Mouse (Mus musculus) spleen, postnatal 36 days (tissue): ENCODE results near the gene Arhgap17.
A peak's percentile ranks its signal among the peaks of the same experiment; 100 is the strongest.

Experiments
- DNase-seq, 2 experiments: peaks; one replicate each; pipeline ENCODE4 v3.0.0; 2022; ENCODE audit warnings: low spot score in 2 of 2, mixed read lengths in 1 of 2

The Arhgap17 gene

DNA sequence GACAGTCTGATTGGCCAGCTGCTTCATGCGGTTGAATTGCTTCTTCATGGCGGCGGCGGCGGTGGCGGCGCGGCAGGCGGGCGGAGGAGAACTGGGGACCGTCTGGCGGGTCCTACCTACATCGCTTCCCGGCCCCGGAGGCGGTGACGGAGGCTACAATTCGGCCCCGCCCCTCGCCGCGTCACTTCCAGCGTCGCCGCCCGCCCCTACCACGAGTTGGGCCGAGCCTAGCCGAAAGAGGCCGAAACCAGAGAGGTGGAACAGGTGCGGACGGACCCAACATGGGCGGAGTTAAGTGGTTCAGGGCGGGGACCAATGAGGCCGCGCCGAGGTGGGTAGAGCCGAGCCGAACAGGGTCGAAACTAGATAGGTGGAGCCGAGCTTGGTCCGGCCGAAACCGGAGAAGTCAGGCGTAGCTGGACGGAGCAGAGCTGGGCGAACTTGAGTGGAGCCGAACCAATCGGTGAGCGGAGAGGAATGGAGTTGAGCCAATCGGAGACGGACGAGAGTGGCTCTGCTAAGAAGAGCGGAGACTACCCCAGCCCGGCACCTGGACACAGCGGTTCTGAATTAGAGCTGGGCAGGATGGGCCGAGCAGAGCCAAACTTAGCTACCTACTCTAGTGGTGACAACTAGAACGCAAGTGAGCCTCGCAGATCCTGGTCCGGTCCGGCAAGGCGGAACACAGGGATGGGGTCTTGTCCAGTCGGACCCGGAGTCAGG lies at the start of gene Arhgap17, which contains the start of gene Lcmt1:
Gene Arhgap17 (minus strand): TSS at position 157 of the 723 bp plus-strand sequence.
Gene Lcmt1 (plus strand): TSS at position 26 of the 723 bp plus-strand sequence.
- DNase-seq: peak; percentile 96 to 97

GRCm38 (mm10) chr7:123417661-123418060 lies 47.9 kb upstream of the Arhgap17 start:
- no peak for DNase-seq

DNA sequence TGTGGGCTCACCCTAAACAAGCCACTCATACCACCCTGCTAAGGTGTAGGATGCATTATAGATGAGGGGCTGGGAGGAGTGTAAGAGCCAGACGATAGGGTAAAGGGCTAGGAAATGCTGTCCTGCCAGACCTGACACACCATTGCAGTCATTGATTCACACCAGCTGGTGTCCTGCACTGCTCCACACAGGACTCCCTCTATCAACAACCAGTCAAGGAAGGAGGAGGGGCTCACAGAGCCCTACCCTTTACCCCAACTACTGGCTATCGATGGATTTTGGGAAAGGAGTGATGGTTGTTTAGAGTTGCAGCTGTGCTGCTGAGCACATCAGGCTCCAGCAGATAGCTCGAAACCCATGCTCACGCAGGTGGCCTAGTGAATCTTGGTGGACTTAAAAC lies 47.1 kb upstream of the Arhgap17 start:
- DNase-seq: no peak

- DNase-seq: no peak
These were observed 42.4 kb upstream of the Arhgap17 start for GRCm38 (mm10) chr7:123412143-123412542.

GRCm38 (mm10) chr7:123411109-123411508 lies 41.4 kb upstream of the Arhgap17 start:
- no peak for DNase-seq

DNA sequence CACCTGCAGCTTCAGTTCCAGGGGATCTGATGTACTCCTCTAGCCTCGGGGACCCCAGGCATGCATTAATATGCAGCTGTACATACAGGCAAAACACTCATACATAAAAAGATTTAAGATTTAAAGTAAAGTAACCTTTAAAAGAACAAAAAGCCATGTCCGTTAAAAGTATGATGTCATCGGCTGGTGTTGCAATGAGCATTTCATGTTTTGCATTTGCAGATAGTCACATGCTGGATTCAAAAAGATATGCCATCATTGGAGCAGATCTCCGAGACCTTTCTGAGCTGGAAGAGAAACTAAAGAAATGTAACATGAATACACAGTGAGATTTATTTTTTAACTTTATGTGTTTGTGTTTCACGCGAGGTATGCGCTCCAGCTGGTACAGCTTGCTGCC lies 40.8 kb upstream of the Arhgap17 start:
- DNase-seq: no peak

DNA sequence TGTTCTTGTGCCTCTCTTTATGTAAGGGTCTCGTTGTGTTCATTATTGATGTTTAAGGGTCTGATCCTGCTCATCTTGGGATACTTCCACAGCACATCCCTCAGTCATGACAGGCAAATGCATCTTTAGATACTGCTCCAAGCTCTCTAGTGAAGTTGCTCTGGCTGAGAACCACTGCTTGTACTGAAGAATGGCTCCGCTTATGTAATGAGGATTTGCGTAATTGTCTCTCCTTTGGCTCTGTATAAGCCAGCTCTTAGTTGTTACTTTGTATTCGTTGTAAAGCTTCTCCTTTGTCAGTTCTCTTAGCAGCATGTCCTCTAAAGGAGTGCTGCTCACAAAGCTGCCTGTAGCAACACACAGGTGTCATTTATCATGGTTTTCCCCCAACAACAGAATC lies 37.3 kb upstream of the Arhgap17 start:
- DNase-seq: no peak

DNA sequence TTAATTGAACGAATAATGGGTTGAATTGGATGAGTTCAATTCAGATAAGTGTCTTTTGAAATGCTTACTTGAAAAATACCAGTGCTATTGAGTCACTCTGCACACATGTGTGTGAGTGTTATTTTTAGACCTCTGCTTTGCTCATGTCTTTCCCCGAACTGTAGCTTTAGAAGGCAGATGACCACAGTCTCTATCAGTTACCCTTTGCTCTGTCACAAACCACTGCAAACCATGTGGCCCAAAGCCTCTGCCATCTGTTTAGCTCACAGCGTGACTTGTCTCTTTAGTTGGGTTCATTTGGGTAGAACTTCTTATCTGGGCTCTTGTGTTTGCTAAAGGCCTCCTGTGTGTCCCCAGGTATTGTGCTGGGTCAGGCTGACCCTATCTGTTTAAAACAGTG lies 35.9 kb upstream of the Arhgap17 start:
- no peak for DNase-seq

GRCm38 (mm10) chr7:123404198-123404597 lies 34.5 kb upstream of the Arhgap17 start:
- DNase-seq: no peak

- DNase-seq: no peak
These were observed 31.4 kb upstream of the Arhgap17 start for GRCm38 (mm10) chr7:123401121-123401520.

DNA sequence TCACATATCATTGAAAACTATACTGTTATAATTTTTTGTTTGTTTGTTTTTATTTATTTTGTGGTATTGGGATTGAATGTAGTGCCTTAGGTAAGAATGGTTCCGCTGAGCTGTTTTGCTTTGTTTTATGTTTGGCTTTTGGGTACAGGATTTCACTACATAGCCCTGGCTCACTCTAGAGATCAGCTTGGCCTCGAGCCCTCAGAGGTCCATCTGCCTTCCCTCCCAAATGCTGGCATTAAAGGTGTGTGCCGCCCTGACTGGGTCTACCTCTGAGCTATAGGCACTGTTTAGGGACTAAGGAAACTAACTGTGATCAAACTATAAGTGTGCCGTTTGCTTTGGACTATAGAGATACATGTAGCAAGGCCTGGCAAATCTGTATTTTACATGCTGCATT lies 29.6 kb upstream of the Arhgap17 start:
- DNase-seq: no peak

DNA sequence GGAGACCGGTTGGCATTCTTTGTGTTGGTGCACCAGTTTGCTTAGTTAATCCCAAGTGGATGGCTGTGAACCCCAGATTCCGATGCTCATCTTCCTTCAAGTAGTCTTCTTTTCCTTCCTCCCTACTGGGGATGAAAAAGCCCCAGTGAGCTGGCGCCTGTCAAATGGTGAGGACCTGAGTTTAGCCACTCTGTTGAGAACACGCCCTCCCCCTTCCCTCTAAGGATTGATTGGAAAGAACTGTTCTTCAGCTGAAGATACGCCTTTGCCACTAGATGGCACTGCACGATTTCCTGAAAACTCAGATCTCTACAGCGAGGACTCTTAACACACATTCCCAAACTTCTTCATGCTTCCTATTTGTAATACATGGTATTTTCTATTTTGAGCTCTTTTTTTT lies 29.1 kb upstream of the Arhgap17 start:
- DNase-seq: peak; percentile 9 to 24

- no peak for DNase-seq
These were observed 28.2 kb upstream of the Arhgap17 start for GRCm38 (mm10) chr7:123397931-123398330.

- DNase-seq: peak; percentile 21 to 40
These were observed 27.7 kb upstream of the Arhgap17 start for GRCm38 (mm10) chr7:123397369-123397768.

DNA sequence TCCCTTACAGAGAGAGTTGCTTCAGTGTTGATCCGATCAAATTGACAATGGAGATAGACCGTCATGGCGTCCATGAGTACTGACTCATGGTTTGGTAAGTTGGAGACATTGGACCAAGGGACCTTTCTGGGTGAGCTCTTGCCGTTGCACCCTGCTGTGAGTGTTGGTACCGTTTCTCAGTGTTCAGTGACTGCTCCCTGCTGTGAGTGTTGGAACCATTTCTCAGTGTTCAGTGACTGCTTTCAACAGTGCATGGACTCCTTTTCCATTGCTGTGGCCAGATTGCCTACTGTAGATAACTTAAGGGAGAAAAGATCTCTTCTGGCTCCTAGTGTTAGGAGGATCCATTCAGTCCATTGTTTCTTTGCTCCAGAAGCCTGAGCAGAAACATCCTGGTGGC lies 27.2 kb upstream of the Arhgap17 start:
- DNase-seq: no peak

GRCm38 (mm10) chr7:123394271-123394670 lies 24.6 kb upstream of the Arhgap17 start:
- no peak for DNase-seq

- no peak for DNase-seq
These were observed 20.1 kb upstream of the Arhgap17 start for GRCm38 (mm10) chr7:123389686-123390280.

- no peak for DNase-seq
These were observed 16.1 kb upstream of the Arhgap17 start for GRCm38 (mm10) chr7:123385693-123386407.

DNA sequence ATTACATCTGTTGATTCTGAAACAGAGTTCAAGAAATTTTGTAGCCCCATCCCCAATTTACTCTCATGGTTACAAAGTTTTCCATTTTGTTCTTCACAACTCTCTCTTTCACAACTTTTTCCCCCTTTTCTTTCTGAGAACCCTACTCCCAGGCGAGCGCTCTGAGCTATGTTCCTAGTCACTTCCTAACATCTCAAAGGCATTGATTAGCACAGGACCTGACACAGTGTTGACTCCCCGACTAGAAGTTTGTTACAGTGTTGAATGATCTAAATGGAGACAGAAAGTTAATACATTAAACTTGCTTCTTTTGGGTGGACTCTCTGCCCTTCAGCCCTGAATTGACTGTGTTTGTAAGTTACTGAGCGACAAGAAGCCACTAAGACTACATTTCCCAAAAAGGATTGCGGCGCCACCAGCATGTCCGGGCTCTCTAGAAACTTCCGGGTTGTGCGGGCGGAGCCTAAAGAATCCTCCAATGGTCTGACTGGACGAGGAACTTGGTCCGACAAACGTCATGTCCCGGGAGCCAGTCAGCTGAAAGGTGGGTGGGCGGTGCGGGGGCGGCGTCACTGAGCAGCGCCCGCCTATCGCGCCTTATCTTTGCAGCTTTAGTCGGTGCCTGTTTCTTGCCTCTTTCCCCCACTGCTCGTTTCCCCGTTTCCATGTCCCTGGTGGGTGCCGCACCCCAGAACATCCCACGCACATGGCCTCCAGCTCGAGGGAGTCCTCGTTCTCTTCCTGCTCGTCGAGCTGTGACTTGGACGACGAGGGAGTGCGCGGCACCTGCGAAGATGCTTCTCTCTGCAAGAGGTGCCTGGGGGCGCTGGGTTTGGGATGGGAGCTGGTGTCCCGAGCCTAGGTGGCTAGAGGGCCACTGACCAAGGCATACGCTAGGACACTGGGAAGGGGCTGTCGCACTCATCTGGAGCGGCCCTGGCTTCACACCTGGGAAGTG lies 8.0 kb upstream of the Arhgap17 start:
- peak; percentile 97 to 98 for DNase-seq

GRCm38 (mm10) chr7:123371501-123371900 lies 1.8 kb upstream of the Arhgap17 start:
- peak in 1 of 2 experiments; percentile 48 for DNase-seq

DNA sequence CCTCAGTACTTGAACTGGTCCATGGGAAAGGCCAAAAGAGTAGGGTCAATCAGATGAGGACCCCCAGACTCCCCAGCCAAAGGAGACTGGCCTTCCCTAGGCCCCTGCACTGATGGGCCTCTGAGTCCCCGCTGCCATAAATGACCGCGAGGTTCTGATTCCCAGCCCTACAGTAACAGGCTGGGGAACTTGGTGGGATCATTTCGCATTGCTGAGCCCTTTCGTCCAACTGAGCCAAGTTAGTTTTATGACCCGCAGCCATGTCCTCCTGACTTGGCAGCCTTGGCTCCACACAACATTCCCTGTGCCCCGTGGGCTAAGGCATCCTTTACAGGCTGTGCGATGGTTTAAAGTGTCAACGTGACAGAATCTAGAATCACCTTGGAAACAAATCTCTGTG lies 985 bp upstream of the Arhgap17 start:
- DNase-seq: no peak
